Mouse (Mus musculus): ENCODE results near the gene Acly.

Acly gene

GRCm38 (mm10) chr11:100440691-100441522 is 86.9 kb downstream of the Acly start:
- in situ Hi-C loops (cut with MboI): no loop called here

GRCm38 (mm10) chr11:100437901-100438300 is 89.9 kb downstream of the Acly start:
- in situ Hi-C loops (cut with MboI): no loop called here

GRCm38 (mm10) chr11:100435678-100436246 is 92.0 kb downstream of the Acly start:
- in situ Hi-C loops (cut with MboI): no loop called here

- in situ Hi-C loops (cut with MboI): no loop called here
Measured at GRCm38 (mm10) chr11:100432002-100432401, 95.8 kb downstream of the Acly start.

GRCm38 (mm10) chr11:100430052-100430451 is 97.7 kb downstream of the Acly start:
- in situ Hi-C loops (cut with MboI): no loop called here

- in situ Hi-C loops (cut with MboI): no loop called here
Measured at GRCm38 (mm10) chr11:100428612-100429199, 99.1 kb downstream of the Acly start.

- in situ Hi-C loops (cut with MboI): no loop called here
Measured at GRCm38 (mm10) chr11:100426820-100427219, 101.0 kb downstream of the Acly start.
